Mouse (Mus musculus): Measurements from ENCODE around the gene Tada3.

DNA sequence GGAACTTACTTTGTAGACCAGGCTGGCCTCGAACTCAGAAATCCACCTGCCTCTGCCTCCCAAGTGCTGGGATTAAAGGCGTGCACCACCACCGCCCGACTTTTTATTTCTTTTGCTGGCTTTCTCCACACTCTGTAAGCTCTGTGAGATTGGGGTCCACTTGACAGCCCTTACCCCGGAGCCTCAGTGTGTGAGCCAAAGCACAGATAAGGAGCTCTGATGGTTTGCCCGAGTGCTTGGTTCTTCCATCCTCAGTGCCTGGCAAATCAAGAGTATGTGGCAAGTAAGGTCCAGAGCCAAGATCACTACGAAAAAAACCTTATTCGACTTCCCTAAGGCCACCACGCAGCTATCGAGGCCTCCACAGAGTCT, 14.3 kb upstream of the Tada3 start:
- TF ChIP-seq POLR2A (IDR thresholded peaks at IDR 0.05; ENCODE audit: insufficient read depth, low read length) (no peak), CTCF (IDR thresholded peaks at IDR 0.05; ENCODE audit: low read depth, low read length) (no peak)
